Mouse (Mus musculus) liver, embryonic 13.5 days (tissue): ENCODE results near the gene Bfar. TPM values are rescaled to one million over a fixed set of nuclear protein-coding genes. Genes with fewer than 3 reads are reported as not detected.
A peak's percentile ranks its signal among the peaks of the same experiment; 100 is the strongest.
"Not testable (repeated sequence)": the region's sequence is repeated elsewhere in the genome, so short reads cannot be mapped to it uniquely, and the experiment has no call there.

ENCODE experiments used
- ATAC-seq: fragments of 200-750 bp; cut with Nextera tagmentation; 2 replicates; pipeline ENCODE4 v1.8.0; 2017; ENCODE audit warnings: low read depth, mild to moderate bottlenecking, moderate number of reproducible peaks, moderate library complexity
- DNase-seq: peaks from one replicate; pipeline ENCODE4 v3.0.0; 2022
- H3K27ac ChIP-seq: fragments of 300-500 bp; sonication (generic); 2 replicates; pipeline ENCODE4 v1.5.1; 2015; ENCODE audit warnings: moderate library complexity, mild to moderate bottlenecking, inconsistent platforms
- H3K27me3 ChIP-seq: fragments of 300-500 bp; sonication (generic); 2 replicates; pipeline ENCODE4 v1.6.1; 2015; ENCODE audit warnings: mild to moderate bottlenecking, inconsistent platforms
- H3K36me3 ChIP-seq: fragments of 300-500 bp; sonication (generic); 2 replicates; pipeline ENCODE4 v1.6.1; 2015; ENCODE audit warnings: mild to moderate bottlenecking, inconsistent platforms
- H3K4me1 ChIP-seq: fragments of 300-500 bp; sonication (generic); replicated peaks from 2 replicates; pipeline ENCODE4 v1.6.1; 2015; ENCODE audit warnings: inconsistent platforms
- H3K4me2 ChIP-seq: fragments of 300-500 bp; sonication (generic); 2 replicates; pipeline ENCODE4 v1.6.1; 2015; ENCODE audit warnings: inconsistent platforms, mild to moderate bottlenecking, moderate library complexity
- H3K4me3 ChIP-seq: fragments of 300-500 bp; sonication (generic); replicated peaks from 2 replicates; pipeline ENCODE4 v1.5.1; 2015; ENCODE audit warnings: mild to moderate bottlenecking, inconsistent platforms
- H3K9ac ChIP-seq: fragments of 300-500 bp; sonication (generic); 2 replicates; pipeline ENCODE4 v1.6.1; 2015; ENCODE audit warnings: mild to moderate bottlenecking, inconsistent platforms
- H3K9me3 ChIP-seq: fragments of 300-500 bp; sonication (generic); replicated peaks from 2 replicates; pipeline ENCODE4 v1.6.1; 2016; ENCODE audit warnings: inconsistent platforms
- WGBS: fragments of 180-500 bp; shearing (Covaris S2); methylation state at CpG from one replicate; pipeline ENCODE4 v1.1.7; 2015; ENCODE audit not compliant: insufficient replicate concordance; 5-methylcytosine and 5-hydroxymethylcytosine counted together
- polyA plus RNA-seq: library from polyadenylated mRNA; unstranded; fragments of >200 nt; fragmentation: Nextera tagmentation; extraction: Ambion mirVana; gene quantifications from 2 replicates; pipeline ENCODE4 v1.2.1, GENCODE M21; 2015

Bfar gene
- polyA plus RNA-seq, 1 experiment from 2014 or later, result 14.1 TPM

GRCm38 (mm10) chr16:13722937-13723336 lies 51.3 kb downstream of the Bfar start:
- no peak for ATAC-seq
- WGBS, result 31% methylated on average over 10 of the region's 10 CpGs
- no peaks in the 10 kb centered on the region for H3K36me3 ChIP-seq
- H3K4me2 ChIP-seq, result no peak overlapping the region
- no peaks in the 10 kb centered on the region for H3K27me3 ChIP-seq
- no peak overlapping the region for H3K4me3 ChIP-seq
- no peak overlapping the region for H3K27ac ChIP-seq
- H3K9ac ChIP-seq, result no peak overlapping the region
- H3K4me1 ChIP-seq, result no peaks in the 10 kb centered on the region
- no peak for DNase-seq
- no peaks in the 10 kb centered on the region for H3K9me3 ChIP-seq

DNA sequence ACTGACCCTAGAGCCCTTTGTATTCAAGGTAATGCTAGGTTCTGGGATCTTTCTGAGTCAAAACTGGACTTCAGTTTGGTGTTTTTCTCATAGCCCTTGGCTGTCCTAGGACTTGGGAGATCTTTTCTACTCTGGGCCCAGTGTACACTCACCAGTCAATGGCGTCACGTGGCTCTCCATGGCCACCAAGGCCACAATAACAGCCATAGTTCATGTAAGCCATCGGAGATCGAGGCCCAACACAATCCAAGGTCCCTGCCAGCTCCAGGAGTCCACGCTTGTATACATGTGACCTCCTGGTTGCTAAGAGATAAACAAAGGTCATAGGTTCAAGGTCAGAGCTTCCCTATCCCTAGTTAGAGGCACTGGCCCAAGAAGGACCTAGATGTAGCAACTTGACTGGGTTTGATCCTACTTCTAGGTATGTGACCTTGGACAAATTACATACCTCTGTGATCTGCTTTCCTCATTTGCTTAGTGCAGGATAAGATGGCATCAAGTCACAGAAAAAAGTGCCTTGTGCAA lies 56.2 kb downstream of the Bfar start:
- no peaks in the 10 kb centered on the region; the same call in 1 of the 2 replicates for H3K27me3 ChIP-seq
- ATAC-seq (no peak), DNase-seq (no peak)
- no peak overlapping the region for H3K4me2 ChIP-seq
- H3K9ac ChIP-seq, result no peak overlapping the region
- H3K4me1 ChIP-seq, result peaks cover 14% of the 10 kb centered on the region
- 73% methylated on average over 5 of the region's 5 CpGs for WGBS
- no peaks in the 10 kb centered on the region for H3K36me3 ChIP-seq
- H3K9me3 ChIP-seq, result no peaks in the 10 kb centered on the region
- no peak overlapping the region for H3K27ac ChIP-seq
- H3K4me3 ChIP-seq, result no peak overlapping the region

- Histone ChIP-seq H3K27ac (no peak overlapping the region), H3K36me3 (no peaks in the 10 kb centered on the region), H3K9me3 (no peaks in the 10 kb centered on the region), H3K4me2 (no peak overlapping the region), H3K4me3 (no peak overlapping the region), H3K4me1 (peaks cover 14% of the 10 kb centered on the region), H3K9ac (no peak overlapping the region), H3K27me3 (no peaks in the 10 kb centered on the region; the same call in 1 of the 2 replicates)
- DNase-seq, result no peak
- no peak for ATAC-seq
- 71% methylated on average over 4 of the region's 4 CpGs for WGBS
These were observed 57.8 kb downstream of the Bfar start for GRCm38 (mm10) chr16:13729428-13729827.

- DNase-seq (peak; percentile 15), ATAC-seq (peak; percentile 68)
- WGBS, result 15% methylated on average over 26 of the region's 26 CpGs
These were observed 58.9 kb downstream of the Bfar start, which contains the start of gene Pla2g10 for GRCm38 (mm10) chr16:13730285-13731255. Pla2g10 (minus strand) TSS chr16:13730983.

GRCm38 (mm10) chr16:13732786-13733185 lies 61.1 kb downstream of the Bfar start:
- peaks cover 14% of the 10 kb centered on the region for H3K4me1 ChIP-seq
- no peaks in the 10 kb centered on the region for H3K9me3 ChIP-seq
- ATAC-seq (no peak), DNase-seq (no peak)
- no peaks in the 10 kb centered on the region for H3K36me3 ChIP-seq
- no peak overlapping the region for H3K27ac ChIP-seq
- no peaks in the 10 kb centered on the region; the same call in 1 of the 2 replicates for H3K27me3 ChIP-seq
- no peak overlapping the region for H3K9ac ChIP-seq
- H3K4me2 ChIP-seq, result no peak overlapping the region
- no peak overlapping the region for H3K4me3 ChIP-seq
- 42% methylated on average over 3 of the region's 3 CpGs for WGBS

More at GRCm38 (mm10) chr16:13730285-13731255, 58.9 kb downstream of the Bfar start, which contains the start of gene Pla2g10:
- H3K36me3 ChIP-seq, result no peaks in the 10 kb centered on the region
- H3K4me3 ChIP-seq, result 0 out of 2 replicates have a peak within 1 kb of the TSS, but pooled peaks have one; percentile 12
- peak within 1 kb of the TSS; percentile 50 for H3K4me2 ChIP-seq
- H3K9ac ChIP-seq, result no peak within 1 kb of the TSS
- peaks cover 14% of the 10 kb centered on the region for H3K4me1 ChIP-seq
- H3K27ac ChIP-seq, result no peak within 1 kb of the TSS
- H3K9me3 ChIP-seq, result no peaks in the 10 kb centered on the region
- H3K27me3 ChIP-seq, result no peaks in the 10 kb centered on the region; the same call in 1 of the 2 replicates

DNA sequence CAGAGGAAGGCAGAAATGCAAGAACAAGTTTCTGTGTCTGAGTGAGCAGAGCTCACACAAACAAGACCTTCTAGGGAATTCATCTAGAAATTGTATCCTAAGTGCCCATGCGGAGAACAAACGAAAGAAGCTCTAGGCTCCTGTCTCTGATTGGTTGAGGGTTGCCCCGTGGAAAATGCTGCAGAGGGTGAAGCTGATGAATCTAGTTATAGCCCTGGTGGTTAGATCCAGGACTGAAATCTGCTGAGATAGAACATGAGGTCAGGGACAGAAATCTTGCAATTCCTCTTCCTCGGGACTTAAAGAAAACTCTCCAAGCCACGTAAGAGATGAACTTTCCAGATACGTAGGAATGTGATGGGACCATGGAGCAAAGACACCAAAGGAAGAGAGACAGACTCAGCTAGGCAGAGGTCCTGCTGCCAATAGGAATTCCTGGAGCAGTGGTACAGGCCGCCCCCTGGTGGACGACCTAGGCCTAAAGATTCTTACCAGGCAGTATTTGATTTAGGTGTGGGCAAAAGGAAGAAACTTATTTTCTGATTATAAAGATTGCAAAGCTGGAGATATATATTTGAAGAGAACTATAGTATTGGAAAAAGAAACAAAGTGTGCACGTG lies 62.0 kb downstream of the Bfar start:
- 18% methylated on average over 9 of the region's 9 CpGs for WGBS
- Histone ChIP-seq H3K36me3 (no peaks in the 10 kb centered on the region), H3K9me3 (no peaks in the 10 kb centered on the region), H3K27me3 (no peaks in the 10 kb centered on the region; the same call in 1 of the 2 replicates), H3K9ac (no peak overlapping the region), H3K4me1 (peaks cover 14% of the 10 kb centered on the region), H3K4me2 (no peak overlapping the region), H3K27ac (no peak overlapping the region), H3K4me3 (no peak overlapping the region)
- no peak for ATAC-seq
- peak; percentile 40 for DNase-seq

- DNase-seq (no peak), ATAC-seq (no peak)
- Histone ChIP-seq H3K27me3 (no peaks in the 10 kb centered on the region; the same call in 1 of the 2 replicates), H3K9me3 (no peaks in the 10 kb centered on the region), H3K4me2 (no peak overlapping the region), H3K27ac (no peak overlapping the region), H3K4me1 (peaks cover 7% of the 10 kb centered on the region), H3K4me3 (no peak overlapping the region), H3K9ac (no peak overlapping the region), H3K36me3 (no peaks in the 10 kb centered on the region)
- 75% methylated on average over 8 of the region's 8 CpGs for WGBS
These were observed 64.3 kb downstream of the Bfar start for GRCm38 (mm10) chr16:13735977-13736376.

DNA sequence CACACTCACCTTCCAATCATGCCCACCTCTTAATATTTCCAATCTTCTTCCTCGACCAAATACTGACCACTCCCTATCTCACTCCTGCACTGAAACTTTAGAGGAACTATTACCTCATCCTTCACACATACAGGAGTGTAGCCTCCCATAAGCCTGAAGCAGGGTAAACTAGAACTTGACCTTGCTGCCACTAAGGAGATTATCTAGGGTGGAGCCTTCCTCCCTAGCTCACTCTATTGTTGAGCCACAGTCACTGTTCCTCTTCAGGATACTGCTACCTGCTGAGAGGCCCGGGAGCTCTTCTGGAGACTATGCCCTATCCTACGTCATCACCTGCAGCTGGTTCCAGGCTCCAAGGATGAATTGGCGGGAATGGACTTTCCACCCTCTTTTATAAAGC lies 67.4 kb downstream of the Bfar start:
- 45% methylated on average over 4 of the region's 4 CpGs for WGBS
- not testable (repeated sequence) for H3K9ac ChIP-seq, H3K4me1 ChIP-seq, DNase-seq, H3K9me3 ChIP-seq, ATAC-seq, H3K36me3 ChIP-seq, H3K4me2 ChIP-seq, H3K27ac ChIP-seq, H3K27me3 ChIP-seq, H3K4me3 ChIP-seq

- H3K36me3 ChIP-seq, result no peaks in the 10 kb centered on the region
- no peak overlapping the region for H3K4me2 ChIP-seq
- 0 out of 2 replicates have a peak, but pooled peaks have one; percentile 41 for ATAC-seq
- no peak overlapping the region for H3K27ac ChIP-seq
- no peak overlapping the region for H3K9ac ChIP-seq
- H3K4me1 ChIP-seq, result 0 out of 2 replicates have a peak, but pooled peaks cover 7% of the 10 kb centered on the region
- no peak overlapping the region for H3K4me3 ChIP-seq
- 36% methylated on average over 2 of the region's 2 CpGs for WGBS
- H3K9me3 ChIP-seq, result no peaks in the 10 kb centered on the region
- DNase-seq, result no peak
- no peaks in the 10 kb centered on the region for H3K27me3 ChIP-seq
These were observed 69.2 kb downstream of the Bfar start for GRCm38 (mm10) chr16:13740844-13741243.

DNA sequence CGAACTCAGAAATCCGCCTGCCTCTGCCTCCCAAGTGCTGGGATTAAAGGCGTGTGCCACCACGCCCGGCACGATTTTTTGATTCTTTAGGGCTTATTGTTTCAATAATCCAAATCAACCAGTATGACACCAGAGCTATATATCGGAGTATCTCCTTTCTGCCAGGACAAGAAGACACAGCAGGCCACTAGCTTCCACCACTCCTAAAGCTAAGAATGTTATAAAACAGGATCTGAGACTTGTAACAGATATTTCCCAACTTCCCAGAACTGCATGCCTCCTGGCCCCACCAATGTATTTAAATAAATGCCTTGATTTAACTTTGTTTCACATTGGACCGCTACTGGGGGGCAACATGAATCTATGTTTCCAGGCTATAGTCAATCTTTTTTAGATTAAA lies 76.0 kb downstream of the Bfar start:
- no peak overlapping the region for H3K4me3 ChIP-seq
- H3K27ac ChIP-seq, result no peak overlapping the region
- H3K4me1 ChIP-seq, result no peaks in the 10 kb centered on the region
- ATAC-seq (no peak), DNase-seq (no peak)
- H3K9me3 ChIP-seq, result no peaks in the 10 kb centered on the region
- WGBS, result 79% methylated on average over 8 of the region's 8 CpGs
- peaks cover 4% of the 10 kb centered on the region; the same call in 1 of the 2 replicates for H3K27me3 ChIP-seq
- H3K4me2 ChIP-seq, result no peak overlapping the region
- H3K36me3 ChIP-seq, result no peaks in the 10 kb centered on the region
- no peak overlapping the region for H3K9ac ChIP-seq

GRCm38 (mm10) chr16:13748124-13748523 lies 76.5 kb downstream of the Bfar start:
- Histone ChIP-seq H3K9me3 (no peaks in the 10 kb centered on the region), H3K27me3 (peaks cover 4% of the 10 kb centered on the region; the same call in 1 of the 2 replicates), H3K4me3 (no peak overlapping the region), H3K4me1 (no peaks in the 10 kb centered on the region), H3K9ac (no peak overlapping the region), H3K4me2 (no peak overlapping the region), H3K36me3 (no peaks in the 10 kb centered on the region), H3K27ac (no peak overlapping the region)
- no peak for ATAC-seq
- WGBS, result 57% methylated on average over 3 of the region's 3 CpGs
- DNase-seq, result no peak
